Mouse (Mus musculus): Measurements from ENCODE around the gene Fcrla. TPM values are rescaled to one million over a fixed set of nuclear protein-coding genes. Genes with fewer than 3 reads are reported as not detected.

Fcrla gene
- total RNA-seq, 2 experiments from 2014 or later: 0.40 to 3.2 TPM

- peak; percentile 45; the same call in 1 of the 2 replicates for ATAC-seq (ENCODE audit: poor library complexity, severe bottlenecking)
Observed at GRCm38 (mm10) chr1:170932043-170932442, 4.7 kb upstream of the Fcrla start.

GRCm38 (mm10) chr1:170929245-170929644 lies 1.9 kb upstream of the Fcrla start:
- ATAC-seq (ENCODE audit: poor library complexity, severe bottlenecking): no peak

DNA sequence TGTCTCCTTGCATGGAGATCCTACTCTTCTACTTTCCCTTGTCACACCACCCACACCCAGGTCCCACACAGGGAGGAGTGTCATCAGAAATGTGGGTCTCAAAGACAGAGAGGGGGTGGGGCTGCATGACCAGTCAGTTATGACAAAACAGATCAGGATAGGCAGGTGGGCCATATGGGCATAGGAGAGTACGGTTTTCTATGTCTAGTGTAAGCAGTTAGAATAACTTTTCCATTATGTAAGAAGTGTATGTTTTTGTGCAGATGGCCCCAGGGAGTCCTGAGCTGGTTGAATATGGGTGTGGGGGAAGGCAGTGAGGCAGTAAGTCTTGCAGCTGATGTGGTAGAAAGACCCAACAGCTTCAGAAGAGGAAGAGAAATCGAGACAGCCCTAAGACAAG lies 1.1 kb upstream of the Fcrla start:
- ATAC-seq (ENCODE audit: poor library complexity, severe bottlenecking): 0 out of 2 replicates have a peak, but pooled peaks have one; percentile 15

DNA sequence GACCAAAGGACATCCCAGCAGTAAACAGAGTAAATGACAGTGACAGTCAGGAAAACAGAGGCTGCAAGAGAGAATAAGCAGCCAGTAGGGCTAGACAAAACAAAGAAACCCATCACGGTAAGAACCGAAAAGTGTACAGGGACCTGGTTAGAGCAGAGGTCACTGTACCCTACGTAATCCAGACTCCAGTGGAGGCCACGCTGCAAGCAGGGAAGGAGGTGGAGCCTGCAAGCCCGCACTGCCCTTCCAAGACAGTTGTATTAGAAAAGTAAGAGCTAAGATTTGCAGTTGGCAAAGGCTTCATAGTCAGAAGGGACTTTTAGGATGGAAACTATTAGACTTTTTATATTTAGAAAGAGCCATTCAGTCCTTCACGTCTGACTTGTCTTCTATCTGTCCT lies 442 bp downstream of the Fcrla start:
- no peak for ATAC-seq (ENCODE audit: poor library complexity, severe bottlenecking)

GRCm38 (mm10) chr1:170924485-170924884 lies 2.9 kb downstream of the Fcrla start:
- ATAC-seq (ENCODE audit: poor library complexity, severe bottlenecking): peak; percentile 98

DNA sequence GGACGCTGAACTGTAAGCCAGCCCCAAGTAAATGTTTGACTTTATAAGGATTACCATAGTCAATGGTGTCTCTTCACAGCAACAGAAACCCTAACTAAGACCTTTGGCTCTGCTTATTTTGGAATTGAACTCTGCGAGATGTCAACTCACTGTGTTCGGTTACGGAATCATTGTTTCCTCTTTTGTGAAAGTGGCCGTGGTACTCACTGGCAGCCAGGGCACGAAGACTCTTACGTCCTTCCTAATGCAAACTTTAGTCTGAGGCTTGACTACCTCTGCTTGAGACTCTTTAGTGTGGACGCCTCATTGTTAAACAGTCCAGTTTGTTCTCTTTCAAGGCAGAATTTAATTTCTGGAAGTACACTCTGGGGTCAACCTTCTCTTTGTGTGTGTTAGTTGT lies 8.1 kb downstream of the Fcrla start:
- peak; percentile 91 for ATAC-seq (ENCODE audit: poor library complexity, severe bottlenecking)

GRCm38 (mm10) chr1:170915657-170916056 lies 11.7 kb downstream of the Fcrla start:
- no peak for ATAC-seq (ENCODE audit: poor library complexity, severe bottlenecking)

DNA sequence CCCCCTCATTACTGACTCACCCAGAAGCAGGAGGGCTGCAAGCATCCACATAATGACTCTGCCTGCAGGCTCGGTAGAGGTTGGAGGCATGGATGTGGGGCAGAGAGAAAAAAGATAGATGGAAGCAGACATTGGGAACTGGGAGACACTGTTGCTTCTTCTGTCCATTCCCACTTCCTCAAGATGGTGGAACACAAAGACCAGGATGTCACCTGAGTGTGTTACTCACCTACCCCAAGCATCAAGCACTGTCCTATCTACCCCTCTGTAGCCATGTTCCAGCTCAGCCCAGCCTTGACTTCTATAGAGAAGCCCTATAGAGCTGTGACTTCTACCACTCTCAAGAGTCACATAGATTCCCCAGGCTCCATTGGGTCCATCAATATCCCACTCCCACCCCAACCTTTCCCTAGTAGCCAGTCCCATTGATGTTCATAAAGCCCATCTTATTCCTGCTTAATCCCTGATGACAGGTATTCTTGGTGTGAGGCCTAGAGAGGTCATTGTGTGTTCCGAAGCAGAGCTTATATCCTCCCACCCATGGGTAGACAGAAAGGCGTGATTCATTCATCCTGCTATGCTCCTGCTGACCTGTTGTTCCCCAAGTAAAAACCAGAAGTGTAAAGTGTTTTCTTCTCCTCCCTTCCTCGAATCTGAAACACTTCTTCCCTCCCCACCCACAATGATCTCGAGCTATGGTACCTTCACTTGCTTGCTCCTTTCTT lies 14.3 kb downstream of the Fcrla start, which contains the start of gene Fcrlb:
TSS of gene Fcrlb (minus strand) at position 51 of the 725 bp plus-strand sequence.
- no peak for ATAC-seq (ENCODE audit: poor library complexity, severe bottlenecking)

- ATAC-seq (ENCODE audit: poor library complexity, severe bottlenecking): peak; percentile 17; the same call in 1 of the 2 replicates
Observed at GRCm38 (mm10) chr1:170911907-170912660, 15.3 kb downstream of the Fcrla start.

DNA sequence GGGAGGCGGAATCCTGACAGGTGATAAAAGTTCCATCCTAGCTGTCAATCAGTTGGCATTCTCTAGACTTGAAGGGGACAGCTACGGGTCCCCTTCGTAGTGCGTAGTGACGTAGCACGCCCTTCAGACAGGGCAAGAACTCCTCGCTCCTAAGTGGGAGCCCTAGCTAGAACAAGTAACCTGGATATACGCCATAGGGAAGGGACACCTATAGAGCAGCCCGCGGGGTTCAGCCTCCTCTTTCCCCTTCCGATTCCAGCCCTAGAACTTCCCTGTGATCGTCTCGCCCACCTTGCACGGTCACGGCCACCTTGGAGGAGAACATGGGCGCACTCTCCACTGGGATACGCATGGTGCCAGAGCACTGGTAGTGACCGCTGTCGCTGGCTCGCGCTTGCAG lies 19.0 kb downstream of the Fcrla start:
- ATAC-seq (ENCODE audit: poor library complexity, severe bottlenecking): peak; percentile 20

DNA sequence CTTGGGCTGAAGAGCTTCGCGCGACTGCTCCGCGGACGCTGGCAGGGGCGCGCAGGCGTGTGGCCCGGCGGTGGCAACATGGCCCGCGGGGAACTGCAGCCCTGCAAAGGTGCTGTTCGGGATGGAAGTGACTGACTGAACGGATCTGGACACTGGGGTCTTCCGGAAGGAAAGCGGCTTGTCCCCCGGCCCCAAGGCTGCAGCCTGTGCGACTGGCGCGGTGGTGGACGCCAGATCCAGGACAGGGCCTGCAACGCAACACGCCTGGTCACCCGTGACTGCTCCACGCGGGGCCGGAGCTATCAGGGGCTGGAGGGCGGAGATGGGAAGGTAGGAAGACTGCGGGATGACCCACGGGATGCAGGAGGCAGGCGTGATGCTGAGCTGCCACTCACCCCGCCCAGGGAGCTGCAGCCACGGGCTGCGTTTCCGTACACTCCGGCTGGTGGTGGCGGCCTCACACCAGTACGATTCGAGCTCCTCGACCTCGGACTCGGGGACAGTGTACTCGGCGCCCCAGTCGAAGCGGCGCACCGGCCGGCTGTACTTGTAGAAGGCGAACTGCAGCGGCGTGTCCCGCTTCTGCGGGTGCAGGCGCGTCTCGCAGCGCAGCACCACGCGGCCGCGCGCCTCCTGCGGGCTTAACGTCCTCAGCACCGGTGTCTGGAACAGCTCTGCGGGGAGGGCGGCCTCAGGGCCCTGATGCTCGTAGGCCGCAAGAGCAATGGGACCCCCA lies 19.8 kb downstream of the Fcrla start:
- peak; percentile 77 for ATAC-seq (ENCODE audit: poor library complexity, severe bottlenecking)

DNA sequence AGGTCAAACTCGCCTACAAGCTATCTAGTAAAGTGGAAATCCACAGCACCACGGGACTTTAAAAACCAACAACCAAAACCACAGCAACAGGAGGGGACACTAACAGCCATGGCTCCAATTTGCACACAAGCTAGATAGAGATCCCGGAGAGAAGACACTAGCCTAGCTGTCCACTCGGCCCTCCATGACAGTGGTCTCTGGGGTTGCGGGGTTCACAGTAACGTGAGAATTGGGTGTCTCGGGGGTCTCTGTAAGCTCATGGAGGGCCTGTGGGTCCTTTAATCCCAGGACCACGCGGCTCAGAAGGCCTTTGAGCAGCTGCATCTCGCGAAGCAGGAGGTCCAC lies 20.3 kb downstream of the Fcrla start:
- ATAC-seq (ENCODE audit: poor library complexity, severe bottlenecking): no peak

- no peak for ATAC-seq (ENCODE audit: poor library complexity, severe bottlenecking)
Observed at GRCm38 (mm10) chr1:170903485-170903884, 23.9 kb downstream of the Fcrla start.

- ATAC-seq (ENCODE audit: poor library complexity, severe bottlenecking): peak; percentile 78
Observed at GRCm38 (mm10) chr1:170901536-170902238, 25.7 kb downstream of the Fcrla start.

DNA sequence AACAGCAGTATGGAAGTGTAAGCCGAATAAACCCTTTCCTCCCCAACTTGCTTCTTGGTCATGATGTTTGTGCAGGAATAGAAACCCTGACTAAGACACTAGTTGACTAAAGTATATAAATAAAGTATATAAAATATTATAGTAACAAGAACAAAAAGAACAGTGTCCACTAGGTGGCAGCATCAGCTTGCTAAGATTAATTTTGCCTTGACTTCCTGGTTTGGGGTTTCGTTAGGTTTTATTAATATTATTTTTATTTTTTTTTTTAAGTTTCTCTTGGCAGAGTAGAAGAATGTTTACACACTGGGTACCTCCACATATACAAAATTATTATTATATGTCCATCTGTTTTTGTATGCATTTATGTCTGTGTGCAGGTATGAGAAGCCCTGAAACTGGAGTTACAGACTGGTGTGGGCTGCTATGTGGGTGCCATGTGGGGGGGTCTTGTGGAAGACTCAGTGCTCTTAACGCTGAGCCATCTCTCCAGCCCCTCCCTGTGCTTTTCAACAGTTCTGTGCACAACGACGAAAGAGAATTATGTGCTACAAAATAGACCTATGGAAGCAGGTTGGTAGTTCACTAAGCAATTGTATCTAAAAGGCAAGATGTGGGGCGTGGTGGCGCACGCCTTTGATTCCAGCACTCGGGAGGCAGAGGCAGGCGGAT lies 26.4 kb downstream of the Fcrla start:
- ATAC-seq (ENCODE audit: poor library complexity, severe bottlenecking): peak; percentile 18; the same call in 1 of the 2 replicates

DNA sequence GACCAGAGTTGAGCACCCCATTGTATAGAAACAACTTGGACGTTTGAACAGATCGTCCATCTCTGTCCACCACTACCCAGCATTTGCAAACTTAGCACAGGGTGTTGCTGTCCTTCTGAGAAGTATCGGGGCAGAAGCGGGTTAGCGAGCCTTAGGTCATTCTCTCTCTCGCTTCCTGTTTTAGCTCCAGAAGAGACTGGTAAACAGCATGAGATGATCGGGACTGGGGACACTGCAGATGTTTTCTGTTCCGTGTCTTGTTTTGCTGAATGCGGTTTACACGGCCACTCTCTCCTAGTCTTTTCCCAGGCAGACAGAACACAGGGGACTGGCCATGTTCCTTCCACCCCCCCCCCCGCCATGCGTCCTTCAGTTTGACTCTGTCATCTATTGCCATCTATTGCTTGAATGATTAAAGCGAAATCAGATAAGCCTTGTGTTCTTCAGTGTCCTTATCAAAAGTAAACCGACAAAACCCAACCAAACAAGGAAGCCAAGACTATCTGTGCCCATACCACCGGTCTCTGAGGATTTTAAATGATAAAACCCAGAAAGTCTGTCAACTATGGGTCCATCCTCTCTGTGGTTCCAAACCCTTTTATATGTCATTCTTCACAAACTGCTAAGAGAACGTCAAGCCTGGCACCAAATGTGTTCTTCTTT lies 28.8 kb downstream of the Fcrla start:
- ATAC-seq (ENCODE audit: poor library complexity, severe bottlenecking): peak; percentile 67

DNA sequence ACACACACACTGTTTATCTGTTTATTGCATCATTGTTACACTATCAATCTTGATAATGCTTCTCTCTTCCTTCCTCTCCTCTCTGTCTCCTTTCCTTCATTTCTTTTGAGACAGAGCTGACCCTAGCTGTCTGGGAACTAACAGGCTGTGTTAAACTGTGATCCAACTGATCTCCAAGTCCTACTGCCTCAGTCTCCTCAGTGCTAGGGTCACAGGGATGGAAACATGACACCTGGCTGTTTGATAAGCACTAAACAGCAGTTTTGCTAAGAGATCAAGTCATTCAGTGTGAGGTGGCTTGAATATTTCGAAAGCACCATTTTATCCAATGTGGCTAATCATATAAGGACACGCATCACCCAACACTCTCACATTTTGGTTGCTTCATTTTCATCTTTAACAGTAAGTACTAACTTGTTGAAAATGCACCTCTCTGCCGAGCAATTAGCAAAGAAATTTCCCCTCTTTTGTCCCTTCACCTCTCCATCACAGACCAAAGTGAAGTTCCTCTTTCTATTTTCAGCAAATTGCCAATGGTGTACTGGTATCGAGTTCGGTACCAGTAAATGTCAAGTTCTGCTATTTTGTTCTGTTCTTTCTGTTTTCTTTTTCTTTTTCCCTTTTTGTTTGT lies 30.6 kb downstream of the Fcrla start:
- ATAC-seq (ENCODE audit: poor library complexity, severe bottlenecking): peak; percentile 29

GRCm38 (mm10) chr1:170894603-170895602 lies 32.5 kb downstream of the Fcrla start:
- ATAC-seq (ENCODE audit: poor library complexity, severe bottlenecking): peak; percentile 49; the same call in 1 of the 2 replicates

Data from megakaryocyte, adult 5-6 weeks (primary cell).